Mouse (Mus musculus) liver, adult 2 months (tissue): ENCODE data around the gene Cldn3. TPM values are rescaled to one million over a fixed set of nuclear protein-coding genes. Genes with fewer than 3 reads are reported as not detected.
"Not testable (repeated sequence)": the region's sequence is repeated elsewhere in the genome, so short reads cannot be mapped to it uniquely, and the experiment has no call there.

ENCODE experiments used
- DNase-seq: peaks from one replicate; pipeline ENCODE4 v3.0.0-alpha.2; 2011; ENCODE audit warnings: low read depth, low spot score; ENCODE audit errors: extremely low read depth
- H3K27ac ChIP-seq: fragments of 200-500 bp; replicated peaks from 2 replicates; pipeline ENCODE4 v1.5.1; 2012; ENCODE audit warnings: low read depth, mild to moderate bottlenecking, control low read depth, inconsistent platforms, low read length; ENCODE audit not compliant: insufficient read depth
- H3K27me3 ChIP-seq: fragments of 200-500 bp; 2 replicates; pipeline ENCODE4 v1.6.1; 2012; ENCODE audit warnings: mild to moderate bottlenecking, moderate library complexity, low read length, inconsistent platforms; ENCODE audit not compliant: control insufficient read depth, insufficient read depth
- H3K36me3 ChIP-seq: fragments of 200-500 bp; 2 replicates; pipeline ENCODE4 v1.6.1; 2012; ENCODE audit warnings: low read length, inconsistent platforms; ENCODE audit not compliant: control insufficient read depth, insufficient read depth
- H3K4me1 ChIP-seq: fragments of 200-500 bp; 2 replicates; pipeline ENCODE4 v1.6.1; 2011; ENCODE audit warnings: low read length; ENCODE audit not compliant: control insufficient read depth, insufficient read depth
- H3K4me3 ChIP-seq: fragments of 200-500 bp; 2 replicates; pipeline ENCODE4 v1.5.1; 2011; ENCODE audit warnings: low read depth, mild to moderate bottlenecking, control low read depth, low read length, moderate library complexity; ENCODE audit not compliant: insufficient read depth
- H3K79me2 ChIP-seq: fragments of 200-500 bp; 2 replicates; pipeline ENCODE4 v1.6.1; 2012; ENCODE audit warnings: inconsistent platforms, mild to moderate bottlenecking, low read length, moderate library complexity; ENCODE audit not compliant: control insufficient read depth, insufficient read depth
- H3K9ac ChIP-seq: fragments of 200-500 bp; 2 replicates; pipeline ENCODE4 v1.6.1; 2012; ENCODE audit warnings: low read depth, mild to moderate bottlenecking, control low read depth, inconsistent platforms, low read length
- CTCF ChIP-seq: fragments of 200-500 bp; IDR thresholded peaks from 2 replicates; pipeline ENCODE4 v1.5.1; 2011; ENCODE audit warnings: low read depth, low read length, control low read depth
- POLR2A ChIP-seq: fragments of 200-500 bp; IDR thresholded peaks from 2 replicates; pipeline ENCODE4 v1.6.1; 2011; ENCODE audit warnings: low read length, control low read depth; ENCODE audit not compliant: insufficient read depth; ENCODE audit errors: extremely low read depth
- WGBS: fragments of 180-500 bp; shearing (Covaris S2); methylation state at CpG from one replicate; pipeline ENCODE4 v1.1.7; 2018; 5-methylcytosine and 5-hydroxymethylcytosine counted together
- polyA plus RNA-seq: library from polyadenylated mRNA; depleted of rRNA; stranded (reverse); fragments of >200 nt; gene quantifications from 2 replicates; pipeline ENCODE4 v1.2.3, GENCODE M21; 2012; rRNA removed
- total RNA-seq: library from RNA; depleted of rRNA; stranded (reverse); fragments of >200 nt; gene quantifications from 2 replicates; pipeline ENCODE4 v1.2.3, GENCODE M21; 2014; rRNA removed

Gene Cldn3
- 49.9 and 86.6 TPM in 2 replicates for total RNA-seq
- 290 and 291 TPM in 2 replicates for polyA plus RNA-seq

- Histone ChIP-seq H3K27ac (peak within 1 kb of the TSS; percentile 84), H3K27me3 (no peaks in the 10 kb centered on the region), H3K79me2 (peaks cover 17% of the 10 kb centered on the region; the same call in 1 of the 2 replicates), H3K4me3 (peak within 1 kb of the TSS; percentile 94), H3K4me1 (peaks cover 26% of the 10 kb centered on the region), H3K36me3 (no peaks in the 10 kb centered on the region), H3K9ac (peak within 1 kb of the TSS; percentile 85)
- DNase-seq, result peak; percentile 99
- 2% methylated on average over 25 of the region's 25 CpGs for WGBS
- TF ChIP-seq POLR2A (peak; percentile 99), CTCF (no peak)
Measured at GRCm38 (mm10) chr5:134985633-134986297, at the start of gene Cldn3. Gene Cldn3 (plus strand): TSS chr5:134986214.

GRCm38 (mm10) chr5:134936626-134937185 is 49.3 kb upstream of the Cldn3 start:
- 90% methylated on average over 6 of the region's 6 CpGs for WGBS
- no peak overlapping the region for H3K9ac ChIP-seq
- no peaks in the 10 kb centered on the region for H3K36me3 ChIP-seq
- TF ChIP-seq POLR2A (no peak), CTCF (no peak)
- no peaks in the 10 kb centered on the region for H3K27me3 ChIP-seq
- H3K27ac ChIP-seq, result no peak overlapping the region
- no peaks in the 10 kb centered on the region for H3K4me1 ChIP-seq
- no peak overlapping the region for H3K4me3 ChIP-seq
- DNase-seq, result no peak
- no peaks in the 10 kb centered on the region for H3K79me2 ChIP-seq

GRCm38 (mm10) chr5:134939069-134939468 is 46.9 kb upstream of the Cldn3 start:
- no peaks in the 10 kb centered on the region for H3K36me3 ChIP-seq
- 89% methylated on average over 3 of the region's 3 CpGs for WGBS
- H3K9ac ChIP-seq, result no peak overlapping the region
- H3K4me3 ChIP-seq, result no peak overlapping the region
- H3K27me3 ChIP-seq, result no peaks in the 10 kb centered on the region
- H3K79me2 ChIP-seq, result no peaks in the 10 kb centered on the region
- no peak for DNase-seq
- no peak overlapping the region for H3K27ac ChIP-seq
- peaks cover 7% of the 10 kb centered on the region; the same call in 1 of the 2 replicates for H3K4me1 ChIP-seq
- no peak for TF ChIP-seq POLR2A
- TF ChIP-seq CTCF, result no peak

- H3K36me3 ChIP-seq, DNase-seq, H3K4me3 ChIP-seq, H3K79me2 ChIP-seq, H3K27ac ChIP-seq, H3K9ac ChIP-seq, H3K4me1 ChIP-seq, H3K27me3 ChIP-seq: not testable (repeated sequence)
- 92% methylated on average over 5 of the region's 7 CpGs for WGBS
Measured at GRCm38 (mm10) chr5:134939554-134939953, 46.5 kb upstream of the Cldn3 start.

- H3K27ac ChIP-seq, result no peak overlapping the region
- DNase-seq, result peak; percentile 34
- WGBS, result 65% methylated on average over 14 of the region's 14 CpGs
Measured at GRCm38 (mm10) chr5:134941472-134942209, 44.4 kb upstream of the Cldn3 start.

More at GRCm38 (mm10) chr5:134941472-134942209, 44.4 kb upstream of the Cldn3 start:
- H3K9ac ChIP-seq, result no peak overlapping the region
- no peaks in the 10 kb centered on the region for H3K36me3 ChIP-seq
- H3K4me3 ChIP-seq, result no peak overlapping the region
- 0 out of 2 replicates have a peak, but pooled peaks cover 3% of the 10 kb centered on the region for H3K27me3 ChIP-seq
- TF ChIP-seq POLR2A (no peak), CTCF (no peak)
- no peaks in the 10 kb centered on the region for H3K79me2 ChIP-seq
- peaks cover 7% of the 10 kb centered on the region; the same call in 1 of the 2 replicates for H3K4me1 ChIP-seq
